Mouse (Mus musculus): ENCODE results near the gene Ang.
"Not testable (repeated sequence)": the region's sequence is repeated elsewhere in the genome, so short reads cannot be mapped to it uniquely, and the experiment has no call there.

- not testable (repeated sequence) for TF ChIP-seq POLR2A (IDR thresholded peaks at IDR 0.05; ENCODE audit: control insufficient read depth, low read depth, low read length); CTCF (IDR thresholded peaks at IDR 0.05; ENCODE audit: control insufficient read depth, insufficient read depth, insufficient replicate concordance, low read depth, low read length)
Measured at GRCm38 (mm10) chr14:51098300-51098699, 7.3 kb downstream of the Ang start.
